Mouse (Mus musculus): ENCODE data around the gene Cab39l. TPM values are rescaled to one million over a fixed set of nuclear protein-coding genes. Genes with fewer than 3 reads are reported as not detected.

Cab39l gene
- total and polyA plus RNA-seq, 3 experiments = 19.9 to 49.2 (median 33.1) TPM

- Histone ChIP-seq H3K4me1 (ENCODE audit: control insufficient read depth in 1 of 2, insufficient read depth in 2 of 2) (peaks cover 11 to 23% of the 10 kb centered on the region in 2 experiments), H3K4me2 (ENCODE audit: insufficient read depth, low read depth, poor library complexity, severe bottlenecking) (peak overlapping the region; percentile 65; the same call in 1 of the 2 replicates), H3K9ac (ENCODE audit: insufficient read depth, low read depth) (no peak overlapping the region), H3K27me3 (replicated peaks) (no peaks in the 10 kb centered on the region), H3K27ac (ENCODE audit: insufficient read depth, low read depth) (peak overlapping the region; percentile 92), H3K4me3 (replicated peaks in 1 of 3; ENCODE audit: low read depth in 2 of 3, low read length in 2 of 3, poor library complexity in 1 of 3) (no peak overlapping the region), H3K79me2 (replicated peaks; ENCODE audit: control insufficient read depth, extremely low read depth, insufficient read depth, poor library complexity, severe bottlenecking) (no peaks in the 10 kb centered on the region), H3K9me3 (replicated peaks; ENCODE audit: low read length) (no peaks in the 10 kb centered on the region), H3K36me3 (replicated peaks in 1 of 2; ENCODE audit: control insufficient read depth in 1 of 2, insufficient read depth in 1 of 2, low read length in 1 of 2) (peaks cover 37 to 53% of the 10 kb centered on the region in 2 experiments)
- DNase-seq (ENCODE audit: extremely low read depth) = peak; percentile 81
- in situ Hi-C loops (cut with MboI; ENCODE audit: low pct_ligation_motif_present, low pct_unique_long_range_greater_than_20kb, low sequenced_read_pairs) = no loop called here
- dilution Hi-C loops (cut with MboI; ENCODE audit: extremely low pct_ligation_motif_present, extremely low pct_unique_long_range_greater_than_20kb, low sequenced_read_pairs) = no loop called here
- TF ChIP-seq HCFC1 (IDR thresholded peaks at IDR 0.05; ENCODE audit: low read depth, low read length) (peak; percentile 14; the same call in 1 of the 2 replicates), JUN (IDR thresholded peaks at IDR 0.05; ENCODE audit: insufficient read depth, low read depth, low read length) (0 out of 2 replicates have a peak, but pooled peaks have one; percentile 9), ZKSCAN1 (IDR thresholded peaks at IDR 0.05; ENCODE audit: borderline replicate concordance, low read depth, low read length) (no peak), TCF12 (IDR thresholded peaks at IDR 0.05; ENCODE audit: low read depth, low read length) (peak; percentile 38; the same call in 1 of the 2 replicates), BHLHE40 (IDR thresholded peaks at IDR 0.05; ENCODE audit: low read depth, low read length) (peak; percentile 41; the same call in 1 of the 2 replicates), ELF1 (IDR thresholded peaks at IDR 0.05; ENCODE audit: low read depth, low read length) (0 out of 2 replicates have a peak, but pooled peaks have one; percentile 25), MEF2A (IDR thresholded peaks at IDR 0.05; ENCODE audit: borderline replicate concordance, low read depth, low read length) (peak; percentile 65; the same call in 1 of the 2 replicates), EP300 (IDR thresholded peaks at IDR 0.05; ENCODE audit: low read length) (peak; percentile 63), IRF4 (IDR thresholded peaks at IDR 0.05; ENCODE audit: low read depth, low read length) (peak; percentile 81), TBP (conservative IDR thresholded peaks at IDR 0.05; ENCODE audit: low read depth, low read length) (no peak), MAFK (IDR thresholded peaks at IDR 0.05; ENCODE audit: insufficient replicate concordance, low read length) (peak; percentile 77), ETS1 (conservative IDR thresholded peaks at IDR 0.05; ENCODE audit: low read depth, low read length) (peak; percentile 77), ZNF384 (IDR thresholded peaks at IDR 0.05; ENCODE audit: low read depth, low read length) (peak; percentile 85), MXI1 (IDR thresholded peaks at IDR 0.05; ENCODE audit: low read depth, low read length) (no peak)
Measured at GRCm38 (mm10) chr14:59576385-59576784, 135.6 kb downstream of the Cab39l start.

- no peak overlapping the region for H3K4me3 ChIP-seq (replicated peaks in 1 of 3; ENCODE audit: low read depth in 2 of 3, low read length in 2 of 3, poor library complexity in 1 of 3)
- peak; percentile 51 for DNase-seq (ENCODE audit: extremely low read depth)
- H3K4me2 ChIP-seq (ENCODE audit: insufficient read depth, low read depth, poor library complexity, severe bottlenecking) = no peak overlapping the region
- no peak for TF ChIP-seq ZMIZ1 (IDR thresholded peaks at IDR 0.05; ENCODE audit: low read depth, low read length)
- peak; percentile 19 to 63; a peak in 3 of 4 replicates for TF ChIP-seq CTCF (conservative IDR thresholded peaks at IDR 0.05 in 1 of 2, IDR thresholded peaks at IDR 0.05 in 1 of 2; ENCODE audit: low read depth in 2 of 2, low read length in 2 of 2)
- peak; percentile 34 for TF ChIP-seq RAD21 (IDR thresholded peaks at IDR 0.05; ENCODE audit: low read depth, low read length)
- TF ChIP-seq SMC3 (IDR thresholded peaks at IDR 0.05; ENCODE audit: low read depth, low read length) = peak; percentile 49
- no peaks in the 10 kb centered on the region for H3K27me3 ChIP-seq (replicated peaks)
- dilution Hi-C loops (cut with MboI; ENCODE audit: extremely low pct_ligation_motif_present, extremely low pct_unique_long_range_greater_than_20kb, low sequenced_read_pairs) (no loop called here), in situ Hi-C loops (cut with MboI; ENCODE audit: low pct_ligation_motif_present, low pct_unique_long_range_greater_than_20kb, low sequenced_read_pairs) (no loop called here)
- peaks cover 43 to 68% of the 10 kb centered on the region in 2 experiments for H3K36me3 ChIP-seq (replicated peaks in 1 of 2; ENCODE audit: control insufficient read depth in 1 of 2, insufficient read depth in 1 of 2, low read length in 1 of 2)
- H3K79me2 ChIP-seq (replicated peaks; ENCODE audit: control insufficient read depth, extremely low read depth, insufficient read depth, poor library complexity, severe bottlenecking) = peaks cover 16% of the 10 kb centered on the region
- H3K27ac ChIP-seq (ENCODE audit: insufficient read depth, low read depth) = no peak overlapping the region
- no peaks in the 10 kb centered on the region for H3K9me3 ChIP-seq (replicated peaks; ENCODE audit: low read length)
- H3K4me1 ChIP-seq (ENCODE audit: control insufficient read depth in 1 of 2, insufficient read depth in 2 of 2) = peaks cover 6 to 71% of the 10 kb centered on the region in 2 experiments; a peak in 3 of 4 replicates
- no peak overlapping the region for H3K9ac ChIP-seq (ENCODE audit: insufficient read depth, low read depth)
Measured at GRCm38 (mm10) chr14:59590614-59591013, 149.8 kb downstream of the Cab39l start.
